Mouse (Mus musculus) gastrocnemius, adult 2 months (tissue): ENCODE results near the gene Sf3a2. TPM values are rescaled to one million over a fixed set of nuclear protein-coding genes. Genes with fewer than 3 reads are reported as not detected.
A peak's percentile ranks its signal among the peaks of the same experiment; 100 is the strongest.

Source experiments
- DNase-seq: peaks from one replicate; pipeline ENCODE4 v3.0.0; 2022
- H3K27ac ChIP-seq: fragments of 200-600 bp; 2 replicates; pipeline ENCODE4 v1.8.1; 2022; ENCODE audit warnings: mild to moderate bottlenecking
- H3K4me3 ChIP-seq: fragments of 200-600 bp; 2 replicates; pipeline ENCODE4 v1.8.1; 2022; ENCODE audit warnings: mild to moderate bottlenecking, moderate library complexity
- CTCF ChIP-seq: fragments of 200-600 bp; IDR thresholded peaks from 2 replicates; pipeline ENCODE4 v1.8.1; 2022; ENCODE audit warnings: antibody characterized with exemption, mild to moderate bottlenecking, moderate library complexity
- intact Hi-C: fragments of 180-260 bp; cut with DNase I; formaldehyde crosslinking; loops from one replicate; pipeline ENCODE4 v1.15.1; 2025
- total RNA-seq, 2 experiments: library from RNA; stranded (reverse); gene quantifications; 2 replicates each; pipeline ENCODE4 v1.2.3; 2021

Sf3a2 gene
- total RNA-seq, 2 experiments from 2014 or later: 28.9 to 29.1 TPM

DNA sequence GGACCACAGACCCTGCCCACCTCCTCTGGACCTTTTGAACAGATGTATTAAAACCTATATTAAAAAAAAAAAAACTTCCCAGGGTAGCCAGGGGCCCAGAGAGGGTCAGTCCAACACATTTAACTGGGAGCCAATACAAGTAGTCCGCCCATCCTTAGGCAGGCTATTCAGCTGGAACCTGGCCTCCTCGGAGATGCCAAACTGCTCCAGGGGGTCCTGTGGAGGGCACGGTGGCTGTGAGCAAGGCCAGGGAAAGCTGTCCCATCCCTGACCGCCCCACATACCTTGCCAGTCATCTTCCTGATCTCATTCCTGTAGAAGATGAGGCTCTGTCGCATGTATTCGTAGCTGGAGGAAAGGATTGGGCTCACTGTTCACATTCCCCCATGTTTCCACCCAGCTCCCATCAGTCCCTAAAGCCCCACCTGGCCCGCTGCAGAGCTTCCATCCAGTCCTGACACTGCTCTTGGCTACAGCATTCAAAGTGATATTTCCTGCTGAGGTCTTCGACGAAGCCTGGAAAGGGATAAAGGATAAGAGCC, 1.6 kb upstream of the Sf3a2 start:
- no peak for TF ChIP-seq CTCF
- H3K27ac ChIP-seq: peak overlapping the region; percentile 99
- H3K4me3 ChIP-seq: peak overlapping the region; percentile 84
- DNase-seq: no peak
- intact Hi-C loops: no loop called here

DNA sequence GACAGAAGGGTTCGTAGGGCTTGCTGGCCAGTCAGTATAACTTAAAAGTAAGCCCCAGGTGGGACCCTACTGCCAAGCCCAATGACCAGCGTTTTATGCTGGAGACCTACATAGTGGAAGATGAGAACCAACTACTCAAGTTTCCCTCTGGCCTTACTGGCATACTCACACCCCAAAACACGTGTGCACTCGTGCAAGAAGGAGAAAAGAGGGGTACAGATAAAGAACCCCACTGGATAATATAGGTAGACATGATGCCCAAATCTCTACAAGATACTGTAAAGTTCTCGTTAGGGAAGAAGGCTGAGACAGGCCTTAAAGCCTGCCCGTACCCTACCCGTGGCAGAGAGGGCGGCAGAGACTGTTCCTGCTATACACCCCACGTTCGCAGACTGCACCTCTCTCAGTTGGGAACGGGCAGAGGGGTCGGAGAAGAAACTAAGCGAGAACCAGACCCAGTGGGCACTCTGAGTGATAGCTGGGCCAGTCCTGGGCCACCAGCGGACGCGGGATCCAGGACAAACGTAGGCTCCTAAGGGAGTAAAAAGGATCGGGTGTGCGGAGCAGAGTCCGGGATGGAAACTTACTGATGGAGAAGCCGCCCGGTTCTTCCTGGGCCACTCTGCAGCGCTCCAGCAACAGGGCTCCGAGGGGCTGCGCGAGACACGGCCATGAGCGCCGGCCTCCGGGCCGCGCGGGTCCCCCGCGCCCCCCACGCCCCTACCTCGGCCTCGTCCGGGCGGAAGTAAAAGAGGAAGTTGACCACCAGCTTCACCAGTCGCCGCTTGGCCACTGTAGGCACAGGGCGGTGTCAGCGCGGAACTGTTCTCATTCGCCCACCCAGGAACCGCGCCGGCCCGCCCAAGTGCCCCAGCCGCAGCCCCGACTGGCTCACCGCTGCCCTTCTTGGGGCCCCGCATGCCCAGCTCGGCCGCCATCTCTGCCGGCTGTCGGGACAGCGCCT, 530 bp upstream of the Sf3a2 start:
- peak overlapping the region; percentile 84 for H3K4me3 ChIP-seq
- intact Hi-C loops: no loop called here
- DNase-seq: no peak
- H3K27ac ChIP-seq: peak overlapping the region; percentile 99
- no peak for TF ChIP-seq CTCF

DNA sequence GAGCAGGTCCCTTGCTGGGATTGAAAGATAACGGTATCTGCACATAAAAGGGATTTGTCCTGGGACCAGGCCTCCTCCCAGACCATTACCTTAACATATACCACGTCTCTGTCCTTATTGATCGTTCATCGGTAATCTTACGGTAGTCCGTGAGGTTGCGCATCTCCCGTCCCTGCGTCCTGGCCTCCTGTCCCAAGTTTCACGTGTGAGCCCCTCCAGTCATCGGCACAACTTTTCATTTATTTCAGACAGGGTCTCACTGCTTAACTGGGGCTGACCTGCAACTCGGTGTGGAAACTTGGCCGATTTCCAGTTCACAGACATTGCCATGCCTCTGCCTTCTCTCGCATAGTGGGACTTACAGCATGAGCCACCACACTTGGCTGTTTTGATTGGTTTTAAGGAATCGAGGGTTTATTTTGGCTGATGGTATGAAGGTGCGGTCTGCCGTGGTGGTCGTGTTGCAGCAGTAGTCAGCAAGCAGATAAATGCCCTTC, 1.1 kb downstream of the Sf3a2 start:
- peak overlapping the region; percentile 84 for H3K4me3 ChIP-seq
- intact Hi-C loops: no loop called here
- H3K27ac ChIP-seq: peak overlapping the region; percentile 99
- DNase-seq: peak; percentile 18
- TF ChIP-seq CTCF: no peak

DNA sequence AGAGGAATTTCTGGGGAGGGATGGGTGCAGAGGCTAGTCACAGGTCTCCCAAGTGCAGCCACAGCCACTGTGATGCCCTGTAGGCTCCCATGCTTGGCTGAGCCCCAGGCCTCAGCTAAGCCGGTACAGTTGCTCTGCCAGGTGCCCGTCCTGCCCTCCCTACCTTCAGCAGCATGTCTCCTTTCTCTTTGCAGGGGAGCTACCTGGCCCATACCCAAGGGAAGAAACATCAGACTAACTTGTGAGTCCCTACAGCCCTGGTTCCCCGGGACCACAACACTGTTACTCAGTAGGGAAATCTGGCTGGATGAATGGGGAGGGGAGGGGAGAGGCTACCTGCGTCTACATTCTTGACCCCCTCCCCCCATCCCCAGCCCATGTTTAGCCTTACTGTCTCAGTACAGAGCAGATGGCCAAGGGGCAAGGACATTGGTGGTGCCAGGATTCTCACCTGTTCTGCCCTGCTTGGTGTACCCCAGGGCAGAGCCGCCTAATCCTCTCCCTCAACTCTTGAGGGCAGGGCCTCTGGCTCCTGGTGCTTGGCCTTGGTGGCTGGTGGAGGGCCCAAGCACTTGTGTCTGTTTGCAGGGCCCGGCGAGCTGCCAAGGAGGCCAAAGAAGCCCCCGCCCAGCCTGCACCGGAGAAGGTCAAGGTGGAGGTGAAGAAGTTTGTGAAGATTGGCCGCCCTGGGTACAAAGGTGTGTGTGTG, 4.4 kb downstream of the Sf3a2 start:
- intact Hi-C loops: no loop called here
- peak; percentile 22 for DNase-seq
- TF ChIP-seq CTCF: no peak
- H3K27ac ChIP-seq: no peak overlapping the region
- H3K4me3 ChIP-seq: no peak overlapping the region

DNA sequence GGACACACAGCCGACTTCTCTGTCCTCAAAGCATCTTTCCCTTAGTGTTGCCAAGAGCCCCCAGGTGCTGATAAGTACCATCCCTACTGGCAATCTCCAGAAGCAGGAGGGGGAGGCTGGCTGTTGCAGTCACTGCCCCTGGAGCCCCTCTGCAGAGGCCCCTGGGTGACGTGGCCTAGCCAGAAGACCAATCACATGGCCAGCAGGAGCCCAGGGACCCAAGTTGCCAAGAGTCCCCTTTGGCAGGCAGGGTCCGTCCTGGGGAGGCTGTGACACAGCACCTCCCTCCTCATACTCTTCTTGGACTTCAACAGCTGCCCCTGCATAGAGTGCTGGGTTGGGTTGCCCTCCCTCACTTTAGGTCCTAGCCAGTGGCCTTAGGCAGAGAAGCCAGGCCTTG, 5.0 kb downstream of the Sf3a2 start:
- H3K27ac ChIP-seq: no peak overlapping the region
- no peak for TF ChIP-seq CTCF
- H3K4me3 ChIP-seq: no peak overlapping the region
- DNase-seq: peak; percentile 15
- intact Hi-C loops: no loop called here

DNA sequence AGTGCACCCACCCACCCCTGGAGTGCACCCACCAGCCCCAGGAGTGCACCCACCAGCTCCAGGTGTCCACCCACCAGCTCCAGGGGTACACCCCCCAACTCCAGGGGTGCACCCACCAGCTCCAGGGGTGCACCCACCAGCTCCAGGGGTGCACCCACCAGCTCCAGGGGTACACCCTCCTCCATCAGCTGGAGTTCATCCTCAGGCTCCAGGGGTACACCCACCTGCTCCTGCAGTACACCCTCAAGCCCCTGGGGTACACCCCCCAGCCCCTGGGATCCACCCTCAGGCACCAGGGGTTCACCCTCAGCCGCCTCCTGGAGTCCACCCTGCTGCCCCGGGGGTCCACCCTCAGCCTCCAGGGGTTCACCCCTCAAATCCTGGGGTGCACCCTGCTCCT, 6.3 kb downstream of the Sf3a2 start:
- peak; percentile 20 for DNase-seq
- intact Hi-C loops: no loop called here
- Histone ChIP-seq H3K27ac (no peak overlapping the region), H3K4me3 (no peak overlapping the region)
- no peak for TF ChIP-seq CTCF

DNA sequence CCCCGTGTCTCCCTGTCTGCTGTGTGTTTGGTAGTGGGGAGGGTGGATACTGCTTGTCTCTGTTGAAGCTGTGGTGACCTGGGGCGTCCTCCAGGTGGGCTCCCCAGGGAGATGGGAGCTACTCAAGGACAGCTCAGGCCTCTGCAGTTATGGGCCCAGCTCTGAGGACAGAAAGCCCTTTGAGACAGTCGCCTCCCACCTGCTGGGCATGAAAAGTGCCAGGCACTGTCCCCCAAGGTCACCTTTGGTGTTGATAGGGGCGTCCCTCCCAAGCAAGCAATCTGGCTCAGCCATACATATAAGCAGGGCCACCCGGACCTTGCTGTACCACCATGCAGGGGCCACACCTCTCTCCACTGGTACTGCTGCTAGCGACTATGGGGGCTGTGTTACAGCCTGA, 6.9 kb downstream of the Sf3a2 start, which contains the start of gene Amh:
TSS of gene Amh (plus strand) at position 328 of the 400 bp plus-strand sequence.
- no peak within 1 kb of the TSS for H3K4me3 ChIP-seq
- intact Hi-C loops: loop anchor here (5.0 kb wide), 1 partner anchor 58 kb away; no protein-coding TSS in a partner anchor
- DNase-seq: peak; percentile 14
- peak within 1 kb of the TSS; percentile 9 for H3K27ac ChIP-seq
- TF ChIP-seq CTCF: no peak

DNA sequence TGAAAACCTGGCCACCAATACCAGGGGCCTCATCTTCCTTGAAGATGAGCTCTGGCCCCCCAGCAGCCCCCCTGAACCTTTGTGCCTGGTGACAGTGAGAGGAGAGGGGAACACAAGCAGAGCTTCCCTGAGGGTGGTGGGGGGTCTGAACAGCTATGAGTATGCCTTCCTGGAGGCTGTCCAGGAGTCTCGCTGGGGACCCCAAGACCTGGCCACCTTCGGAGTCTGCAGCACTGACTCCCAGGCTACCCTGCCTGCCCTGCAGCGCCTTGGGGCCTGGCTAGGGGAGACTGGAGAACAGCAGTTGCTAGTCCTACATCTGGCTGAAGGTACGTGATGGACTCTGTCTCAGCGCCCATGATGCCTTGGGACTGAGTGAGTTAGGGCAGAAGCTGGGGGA, 7.3 kb downstream of the Sf3a2 start:
- H3K27ac ChIP-seq: no peak overlapping the region
- intact Hi-C loops: loop anchor here (5.0 kb wide), 1 partner anchor 58 kb away; no protein-coding TSS in a partner anchor
- DNase-seq: peak; percentile 20

DNA sequence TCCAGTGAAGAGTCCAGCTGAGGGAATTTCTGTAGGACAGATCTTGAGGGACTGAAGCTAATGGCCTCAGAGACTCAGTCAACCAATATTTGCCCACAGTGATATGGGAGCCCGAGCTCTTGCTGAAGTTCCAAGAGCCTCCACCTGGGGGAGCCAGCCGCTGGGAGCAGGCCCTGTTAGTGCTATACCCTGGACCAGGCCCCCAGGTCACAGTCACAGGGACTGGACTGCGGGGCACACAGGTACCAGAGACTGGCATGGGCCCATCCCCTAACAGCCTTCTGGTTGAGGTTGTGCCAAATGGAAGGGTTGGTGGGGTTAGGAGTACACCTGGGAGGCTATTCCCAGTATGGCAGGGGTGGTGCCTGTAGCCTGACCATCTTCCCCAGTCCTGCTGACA, 7.9 kb downstream of the Sf3a2 start:
- DNase-seq: peak; percentile 85
- intact Hi-C loops: loop anchor here (5.0 kb wide), 1 partner anchor 59 kb away; no protein-coding TSS in a partner anchor
- peak; percentile 91 for TF ChIP-seq CTCF

More for the DNA sequence above, 7.3 kb downstream of the Sf3a2 start:
- no peak for TF ChIP-seq CTCF
- no peak overlapping the region for H3K4me3 ChIP-seq

DNA sequence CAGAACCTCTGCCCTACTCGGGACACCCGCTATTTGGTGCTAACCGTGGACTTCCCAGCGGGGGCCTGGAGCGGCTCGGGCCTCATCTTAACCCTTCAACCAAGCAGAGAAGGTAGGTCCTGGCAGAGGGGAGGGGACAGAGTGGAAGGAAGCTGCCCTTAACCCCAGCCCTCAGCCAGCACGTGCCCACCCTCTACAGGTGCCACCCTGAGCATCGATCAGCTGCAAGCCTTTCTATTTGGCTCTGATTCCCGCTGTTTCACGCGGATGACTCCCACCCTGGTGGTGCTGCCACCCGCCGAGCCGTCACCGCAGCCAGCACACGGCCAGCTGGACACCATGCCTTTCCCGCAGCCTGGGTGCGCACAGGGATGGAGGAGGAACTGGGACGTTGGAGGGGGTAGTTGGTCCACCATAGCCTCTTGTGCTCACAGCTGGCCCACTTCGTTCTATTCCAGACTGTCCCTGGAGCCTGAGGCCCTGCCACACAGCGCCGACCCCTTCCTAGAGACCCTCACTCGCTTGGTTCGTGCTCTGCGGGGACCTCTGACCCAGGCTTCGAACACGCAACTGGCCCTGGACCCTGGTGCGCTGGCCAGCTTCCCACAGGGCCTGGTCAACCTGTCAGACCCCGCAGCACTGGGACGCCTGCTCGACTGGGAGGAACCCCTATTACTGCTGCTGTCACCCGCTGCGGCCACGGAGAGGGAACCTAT, 8.5 kb downstream of the Sf3a2 start:
- DNase-seq: peak; percentile 34
- H3K27ac ChIP-seq: peak overlapping the region; percentile 82
- TF ChIP-seq CTCF: no peak
- intact Hi-C loops: loop anchor here (5.0 kb wide), 1 partner anchor 59 kb away; no protein-coding TSS in a partner anchor
- peak overlapping the region; percentile 74 for H3K4me3 ChIP-seq

More for the DNA sequence above, 7.9 kb downstream of the Sf3a2 start:
- H3K27ac ChIP-seq: peak overlapping the region; percentile 9
- no peak overlapping the region for H3K4me3 ChIP-seq

DNA sequence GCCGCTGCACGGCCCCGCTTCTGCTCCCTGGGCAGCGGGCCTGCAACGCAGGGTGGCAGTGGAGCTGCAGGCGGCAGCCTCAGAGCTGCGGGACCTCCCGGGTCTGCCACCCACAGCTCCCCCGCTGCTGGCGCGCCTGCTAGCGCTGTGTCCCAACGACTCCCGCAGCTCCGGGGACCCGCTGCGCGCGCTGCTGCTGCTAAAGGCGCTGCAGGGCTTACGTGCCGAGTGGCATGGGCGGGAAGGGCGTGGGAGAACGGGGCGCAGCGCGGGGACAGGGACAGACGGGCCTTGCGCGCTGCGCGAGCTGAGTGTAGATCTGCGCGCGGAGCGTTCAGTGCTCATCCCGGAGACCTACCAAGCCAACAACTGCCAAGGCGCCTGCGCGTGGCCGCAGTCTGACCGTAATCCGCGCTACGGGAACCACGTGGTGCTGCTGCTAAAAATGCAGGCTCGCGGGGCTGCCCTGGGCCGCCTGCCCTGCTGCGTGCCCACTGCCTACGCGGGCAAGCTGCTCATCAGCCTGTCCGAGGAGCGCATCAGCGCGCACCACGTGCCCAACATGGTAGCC, 9.1 kb downstream of the Sf3a2 start:
- no peak for TF ChIP-seq CTCF
- intact Hi-C loops: loop anchor here (5.0 kb wide), 1 partner anchor 60 kb away; no protein-coding TSS in a partner anchor
- peak; percentile 92 for DNase-seq
- Histone ChIP-seq H3K4me3 (peak overlapping the region; percentile 74), H3K27ac (peak overlapping the region; percentile 82)
